Mouse (Mus musculus) cerebellum, adult 2 months (tissue): ENCODE measurements at regions not wholly inside any gene's neighbourhood (a gene's known extent, or its start where the extent isn't known, plus 50 kb on each side); places are given as distances from the start of the nearest gene placed in this dataset.

Source experiments
- CTCF ChIP-seq: fragments of 200-500 bp; IDR thresholded peaks from 2 replicates; pipeline ENCODE4 v1.5.1; 2011; ENCODE audit warnings: low read depth, mild to moderate bottlenecking, control low read depth, low read length, moderate library complexity, borderline replicate concordance; ENCODE audit not compliant: insufficient read depth
- POLR2A ChIP-seq: fragments of 200-500 bp; IDR thresholded peaks from 2 replicates; pipeline ENCODE4 v1.6.1; 2011; ENCODE audit warnings: low read length, control low read depth, borderline replicate concordance; ENCODE audit not compliant: insufficient read depth

DNA sequence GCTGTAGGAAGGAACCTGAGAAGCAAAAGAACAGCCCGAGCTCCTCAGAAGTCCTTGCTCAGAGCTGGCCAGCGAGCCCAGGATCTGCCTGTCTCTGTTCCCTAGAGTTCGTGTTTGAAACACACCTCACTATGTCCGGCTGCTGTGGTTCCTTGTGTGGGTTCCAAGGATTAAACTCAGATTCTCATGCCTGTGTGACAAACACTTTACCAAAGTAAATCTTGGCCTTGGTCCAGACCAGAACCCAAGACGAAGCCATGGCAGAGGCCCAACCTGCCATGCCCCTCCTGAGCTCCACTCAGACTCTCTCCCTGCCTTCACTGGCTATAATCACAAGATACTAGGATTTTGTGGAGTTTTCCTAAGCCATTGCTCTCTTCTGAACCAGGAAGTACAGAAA is 214.7 kb downstream of the Rplp1 start:
- no peak for TF ChIP-seq CTCF
- no peak for TF ChIP-seq POLR2A
